Mouse (Mus musculus): ENCODE measurements around the gene Pim1. TPM values are rescaled to one million over a fixed set of nuclear protein-coding genes. Genes with fewer than 3 reads are reported as not detected.

Pim1 gene
- polyA plus RNA-seq, 1 experiment from 2014 or later: 32.2 TPM

DNA sequence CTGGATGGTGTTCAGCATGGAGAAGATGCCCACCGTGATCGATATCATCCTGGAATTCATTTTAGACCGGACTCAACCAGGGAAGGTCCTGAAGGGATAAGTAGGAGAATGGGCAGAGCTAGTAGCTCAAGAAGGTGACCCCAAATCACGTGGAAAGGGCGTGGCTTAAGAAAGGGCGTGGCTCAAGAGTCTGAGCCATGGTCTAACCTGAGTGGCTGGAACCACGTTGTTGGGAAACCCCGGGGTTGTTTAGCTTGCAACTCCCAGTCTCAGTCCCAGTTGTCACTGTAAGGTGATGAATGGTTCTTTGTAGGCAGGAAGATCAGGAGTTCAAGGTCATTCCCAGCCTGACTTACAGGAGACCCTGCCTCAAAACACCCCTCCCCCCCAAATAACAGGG, 29.2 kb downstream of the Pim1 start:
- Histone ChIP-seq H3K27ac (no peak overlapping the region), H3K9me3 (no peaks in the 10 kb centered on the region), H3K4me1 (no peaks in the 10 kb centered on the region; the same call in 1 of the 2 replicates), H3K4me3 (no peak overlapping the region), H3K36me3 (replicated peaks) (no peaks in the 10 kb centered on the region), H3K27me3 (ENCODE audit: poor library complexity, severe bottlenecking) (no peaks in the 10 kb centered on the region)
- DNase-seq (ENCODE audit: extremely low spot score, low spot score): no peak
- 77% methylated on average over 8 of the region's 8 CpGs for WGBS

- Histone ChIP-seq H3K27me3 (ENCODE audit: poor library complexity, severe bottlenecking) (no peaks in the 10 kb centered on the region), H3K4me1 (no peaks in the 10 kb centered on the region), H3K4me3 (no peak overlapping the region), H3K36me3 (replicated peaks) (no peaks in the 10 kb centered on the region), H3K27ac (no peak overlapping the region), H3K9me3 (peaks cover 17% of the 10 kb centered on the region)
- DNase-seq (ENCODE audit: extremely low spot score, low spot score): no peak
- WGBS: 86% methylated on average over 2 of the region's 2 CpGs
Observed at GRCm38 (mm10) chr17:29525613-29526012, 35.1 kb downstream of the Pim1 start.

DNA sequence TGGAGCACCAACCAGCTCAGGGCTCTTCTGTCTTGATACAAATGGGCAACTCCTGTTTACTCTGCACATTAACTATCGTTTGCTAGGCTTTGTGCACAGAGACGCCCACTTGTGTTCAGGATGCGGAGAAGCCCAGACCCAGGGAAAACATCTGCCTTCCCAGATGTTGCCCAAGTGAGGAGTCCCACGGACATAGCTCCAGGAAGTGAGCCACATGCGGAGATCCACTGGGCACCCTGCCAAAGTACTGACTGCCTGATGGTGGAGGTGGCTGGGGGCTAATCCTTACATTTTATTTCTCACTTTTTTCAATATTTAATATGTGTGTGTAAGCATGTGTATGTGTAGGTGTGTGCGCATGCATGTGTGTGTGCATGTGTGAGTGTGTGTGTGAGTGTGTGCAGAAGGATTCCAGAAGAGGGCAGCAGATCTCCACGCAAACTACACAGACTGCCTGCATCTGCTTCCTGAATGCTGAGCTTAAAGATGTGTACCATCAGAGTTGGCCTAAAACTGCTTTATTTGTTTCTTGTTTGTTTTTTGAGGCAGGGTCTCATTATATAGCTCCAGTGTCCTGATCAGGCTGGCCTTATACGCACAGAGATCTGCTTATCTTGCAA, 38.1 kb downstream of the Pim1 start:
- Histone ChIP-seq H3K4me1 (0 out of 2 replicates have a peak, but pooled peaks cover 4% of the 10 kb centered on the region), H3K27me3 (ENCODE audit: poor library complexity, severe bottlenecking) (no peaks in the 10 kb centered on the region), H3K9me3 (peaks cover 17% of the 10 kb centered on the region), H3K27ac (no peak overlapping the region), H3K36me3 (replicated peaks) (no peaks in the 10 kb centered on the region), H3K4me3 (no peak overlapping the region)
- WGBS: 94% methylated on average over 8 of the region's 8 CpGs
- no peak for DNase-seq (ENCODE audit: extremely low spot score, low spot score)

- Histone ChIP-seq H3K36me3 (replicated peaks) (no peaks in the 10 kb centered on the region), H3K4me1 (0 out of 2 replicates have a peak, but pooled peaks cover 4% of the 10 kb centered on the region), H3K9me3 (peaks cover 15% of the 10 kb centered on the region), H3K27me3 (ENCODE audit: poor library complexity, severe bottlenecking) (no peaks in the 10 kb centered on the region), H3K27ac (no peak overlapping the region), H3K4me3 (no peak overlapping the region)
- no peak for DNase-seq (ENCODE audit: extremely low spot score, low spot score)
- 74% methylated on average over 6 of the region's 6 CpGs for WGBS
Observed at GRCm38 (mm10) chr17:29530508-29530907, 40.0 kb downstream of the Pim1 start.

GRCm38 (mm10) chr17:29531278-29531677, 40.7 kb downstream of the Pim1 start:
- WGBS: 82% methylated on average over 9 of the region's 9 CpGs
- H3K36me3 ChIP-seq (replicated peaks): no peaks in the 10 kb centered on the region
- 0 out of 2 replicates have a peak, but pooled peaks cover 4% of the 10 kb centered on the region for H3K4me1 ChIP-seq
- peaks cover 7% of the 10 kb centered on the region for H3K9me3 ChIP-seq
- no peak overlapping the region for H3K4me3 ChIP-seq
- no peak for DNase-seq (ENCODE audit: extremely low spot score, low spot score)
- H3K27me3 ChIP-seq (ENCODE audit: poor library complexity, severe bottlenecking): no peaks in the 10 kb centered on the region
- no peak overlapping the region for H3K27ac ChIP-seq

- Histone ChIP-seq H3K4me1 (0 out of 2 replicates have a peak, but pooled peaks cover 4% of the 10 kb centered on the region), H3K9me3 (peaks cover 2% of the 10 kb centered on the region), H3K4me3 (no peak overlapping the region), H3K27ac (no peak overlapping the region), H3K36me3 (replicated peaks) (no peaks in the 10 kb centered on the region), H3K27me3 (ENCODE audit: poor library complexity, severe bottlenecking) (no peaks in the 10 kb centered on the region)
- DNase-seq (ENCODE audit: extremely low spot score, low spot score): no peak
- 88% methylated on average over 10 of the region's 10 CpGs for WGBS
Observed at GRCm38 (mm10) chr17:29531757-29532384, 41.3 kb downstream of the Pim1 start.

GRCm38 (mm10) chr17:29533866-29534265, 43.3 kb downstream of the Pim1 start:
- Histone ChIP-seq H3K36me3 (replicated peaks) (no peaks in the 10 kb centered on the region), H3K4me3 (no peak overlapping the region), H3K27me3 (ENCODE audit: poor library complexity, severe bottlenecking) (no peaks in the 10 kb centered on the region), H3K9me3 (no peaks in the 10 kb centered on the region; the same call in 1 of the 2 replicates), H3K4me1 (0 out of 2 replicates have a peak, but pooled peaks cover 4% of the 10 kb centered on the region), H3K27ac (no peak overlapping the region)
- WGBS: 95% methylated on average over 11 of the region's 11 CpGs
- DNase-seq (ENCODE audit: extremely low spot score, low spot score): no peak

DNA sequence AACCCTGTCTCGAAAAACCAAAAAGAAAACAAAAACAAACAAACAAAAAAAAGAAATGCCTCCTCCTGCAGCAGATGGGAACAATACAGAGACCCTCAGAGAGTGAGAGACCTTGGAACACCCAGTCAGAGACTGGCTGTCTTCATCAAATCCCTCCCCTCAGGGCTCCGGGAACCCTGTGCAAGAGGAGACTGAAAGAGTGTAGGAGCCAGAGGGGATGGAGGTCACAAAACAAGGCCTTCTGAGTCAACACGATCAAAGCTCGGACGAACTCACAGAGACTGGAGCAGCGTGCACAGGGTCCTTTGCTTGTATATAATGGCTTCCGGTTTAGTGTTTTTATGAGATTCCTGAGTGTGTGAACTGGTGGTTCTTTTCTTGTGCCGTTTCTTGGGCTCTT, 49.9 kb downstream of the Pim1 start:
- H3K27ac ChIP-seq: no peak overlapping the region
- DNase-seq (ENCODE audit: extremely low spot score, low spot score): no peak
- 92% methylated on average over 8 of the region's 8 CpGs for WGBS
- no peak overlapping the region for H3K4me3 ChIP-seq
- no peaks in the 10 kb centered on the region for H3K36me3 ChIP-seq (replicated peaks)
- H3K27me3 ChIP-seq (ENCODE audit: poor library complexity, severe bottlenecking): no peaks in the 10 kb centered on the region
- no peaks in the 10 kb centered on the region for H3K9me3 ChIP-seq
- H3K4me1 ChIP-seq: no peaks in the 10 kb centered on the region

- Histone ChIP-seq H3K27me3 (ENCODE audit: poor library complexity, severe bottlenecking) (no peaks in the 10 kb centered on the region), H3K9me3 (no peaks in the 10 kb centered on the region), H3K27ac (no peak overlapping the region), H3K4me1 (no peaks in the 10 kb centered on the region), H3K36me3 (replicated peaks) (no peaks in the 10 kb centered on the region), H3K4me3 (no peak overlapping the region)
- 86% methylated on average over 14 of the region's 14 CpGs for WGBS
- no peak for DNase-seq (ENCODE audit: extremely low spot score, low spot score)
Observed at GRCm38 (mm10) chr17:29541419-29541818, 50.9 kb downstream of the Pim1 start.

DNA sequence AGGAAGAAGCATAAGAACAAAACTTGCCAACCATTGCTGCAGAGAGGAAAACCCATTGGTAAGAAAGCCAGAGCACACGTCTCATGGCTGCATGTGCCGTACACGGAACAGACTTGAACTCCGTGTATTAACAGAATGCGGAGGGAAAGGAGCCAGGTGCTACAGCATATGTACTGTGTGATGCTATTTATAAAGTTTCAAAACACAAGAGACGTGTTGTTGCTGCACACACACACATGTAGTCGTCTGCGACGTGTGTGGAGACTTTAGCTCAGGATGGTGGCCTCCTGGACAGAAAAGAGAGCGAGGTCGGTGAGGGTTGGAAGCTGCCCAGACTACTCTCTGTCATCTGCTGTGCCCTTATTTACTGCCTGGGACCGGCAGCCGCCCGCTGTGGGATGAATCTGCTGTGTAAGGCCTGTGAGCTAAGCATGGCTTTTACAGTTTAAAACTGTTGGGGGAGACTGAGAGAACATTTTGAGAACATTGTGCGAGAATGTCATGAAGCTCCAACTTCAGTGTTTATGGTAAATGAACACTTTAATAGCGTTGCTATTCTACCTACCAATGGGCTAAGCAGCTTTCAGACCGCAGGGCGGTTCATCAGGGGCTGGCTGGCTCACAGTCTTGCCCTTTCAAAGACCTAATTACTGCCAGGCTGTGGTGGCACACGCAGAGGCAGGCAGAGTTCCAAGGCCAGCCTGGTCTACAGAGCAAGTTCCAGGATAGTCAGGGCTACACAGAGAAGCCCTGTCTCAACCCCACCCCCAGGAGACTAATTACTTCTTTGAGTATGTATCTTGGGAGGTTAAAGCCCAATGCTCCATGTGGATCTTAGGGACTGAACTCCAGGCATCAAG, 52.5 kb downstream of the Pim1 start:
- no peak overlapping the region for H3K4me3 ChIP-seq
- no peak overlapping the region for H3K27ac ChIP-seq
- WGBS: 90% methylated on average over 19 of the region's 19 CpGs
- no peak for DNase-seq (ENCODE audit: extremely low spot score, low spot score)
- H3K27me3 ChIP-seq (ENCODE audit: poor library complexity, severe bottlenecking): no peaks in the 10 kb centered on the region
- H3K4me1 ChIP-seq: no peaks in the 10 kb centered on the region
- no peaks in the 10 kb centered on the region for H3K9me3 ChIP-seq
- no peaks in the 10 kb centered on the region for H3K36me3 ChIP-seq (replicated peaks)

DNA sequence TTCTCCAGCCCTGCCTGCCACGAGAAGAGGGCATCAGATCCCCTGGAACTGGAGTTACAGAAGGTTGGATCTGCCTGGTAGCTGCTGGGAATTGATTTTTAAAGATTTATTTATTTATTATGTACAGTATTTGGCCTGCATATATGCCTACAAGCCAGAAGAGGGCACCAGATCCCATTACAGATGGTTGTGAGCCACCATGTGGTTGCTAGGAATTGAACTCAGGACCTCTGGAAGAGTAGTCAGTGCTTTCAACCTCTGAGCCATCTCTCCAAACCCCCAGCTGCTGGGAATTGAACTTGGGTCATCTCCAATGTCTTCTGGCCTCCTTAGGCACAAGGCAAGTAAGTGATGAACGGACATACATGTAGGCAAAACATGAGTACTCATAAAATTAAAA, 53.5 kb downstream of the Pim1 start:
- H3K36me3 ChIP-seq (replicated peaks): no peaks in the 10 kb centered on the region
- no peak overlapping the region for H3K27ac ChIP-seq
- no peaks in the 10 kb centered on the region for H3K9me3 ChIP-seq
- no peak overlapping the region for H3K4me3 ChIP-seq
- 78% methylated on average over 2 of the region's 2 CpGs for WGBS
- H3K4me1 ChIP-seq: peaks cover under 1% of the 10 kb centered on the region; the same call in 1 of the 2 replicates
- no peak for DNase-seq (ENCODE audit: extremely low spot score, low spot score)
- H3K27me3 ChIP-seq (ENCODE audit: poor library complexity, severe bottlenecking): no peaks in the 10 kb centered on the region

- Histone ChIP-seq H3K36me3 (replicated peaks) (no peaks in the 10 kb centered on the region), H3K9me3 (no peaks in the 10 kb centered on the region), H3K4me1 (peaks cover 10% of the 10 kb centered on the region), H3K27me3 (ENCODE audit: poor library complexity, severe bottlenecking) (no peaks in the 10 kb centered on the region), H3K4me3 (no peak overlapping the region), H3K27ac (no peak overlapping the region)
- no peak for DNase-seq (ENCODE audit: extremely low spot score, low spot score)
- 93% methylated on average over 5 of the region's 5 CpGs for WGBS
Observed at GRCm38 (mm10) chr17:29545241-29545640, 54.7 kb downstream of the Pim1 start.

Data from forebrain, embryonic 10.5 days (tissue).